Mouse (Mus musculus): ENCODE measurements at regions not wholly inside any gene's neighbourhood (a gene's known extent, or its start where the extent isn't known, plus 50 kb on each side); places are given as distances from the start of the nearest gene placed in this dataset.

GRCm38 (mm10) chr6:101874894-101875293, 497.2 kb upstream of the Pdzrn3 start:
- Histone ChIP-seq H3ac (ENCODE audit: control insufficient read depth, insufficient read length, low read depth) (no peak overlapping the region), H3K36me3 (ENCODE audit: control insufficient read depth, insufficient read depth) (no peaks in the 10 kb centered on the region), H3K4me3 (ENCODE audit: insufficient read depth, poor library complexity, severe bottlenecking) (no peak overlapping the region), H3K27me3 (ENCODE audit: control insufficient read depth, insufficient read depth, insufficient read length) (no peaks in the 10 kb centered on the region), H3K79me3 (ENCODE audit: low read depth) (no peaks in the 10 kb centered on the region), H3K79me2 (ENCODE audit: control insufficient read depth, insufficient read depth) (no peaks in the 10 kb centered on the region)
- TF ChIP-seq CTCF (IDR thresholded peaks at IDR 0.05; ENCODE audit: control insufficient read depth, insufficient read depth, insufficient read length) (no peak), CEBPB (IDR thresholded peaks at IDR 0.05; ENCODE audit: low read depth) (no peak), MYOG (IDR thresholded peaks at IDR 0.05; ENCODE audit: control insufficient read depth, extremely low read depth, insufficient read length) (no peak)

- no peaks in the 10 kb centered on the region for H3K36me3 ChIP-seq (ENCODE audit: control insufficient read depth, insufficient read depth)
- H3K27me3 ChIP-seq (ENCODE audit: control insufficient read depth, insufficient read depth, insufficient read length) = no peaks in the 10 kb centered on the region
- H3K79me2 ChIP-seq (ENCODE audit: control insufficient read depth, insufficient read depth) = no peaks in the 10 kb centered on the region
- H3K79me3 ChIP-seq (ENCODE audit: low read depth) = no peaks in the 10 kb centered on the region
- H3ac ChIP-seq (ENCODE audit: control insufficient read depth, insufficient read length, low read depth) = no peak overlapping the region
- H3K4me3 ChIP-seq (ENCODE audit: insufficient read depth, poor library complexity, severe bottlenecking) = no peak overlapping the region
- TF ChIP-seq USF1 (IDR thresholded peaks at IDR 0.05; ENCODE audit: low read depth) = no peak
- TF ChIP-seq MYOD1 (IDR thresholded peaks at IDR 0.05; ENCODE audit: control insufficient read depth, insufficient read length, low read depth) = no peak
- no peak for TF ChIP-seq MYOG (IDR thresholded peaks at IDR 0.05; ENCODE audit: control insufficient read depth, extremely low read depth, insufficient read length)
- no peak for TF ChIP-seq CTCF (IDR thresholded peaks at IDR 0.05; ENCODE audit: control insufficient read depth, insufficient read depth, insufficient read length)
- no peak for TF ChIP-seq CEBPB (IDR thresholded peaks at IDR 0.05; ENCODE audit: low read depth)
- TF ChIP-seq FOSL1 (IDR thresholded peaks at IDR 0.05; ENCODE audit: insufficient read depth, low read length, poor library complexity, severe bottlenecking) = no peak
- no peak for TF ChIP-seq MAX (IDR thresholded peaks at IDR 0.05)
These were observed 481.2 kb upstream of the Pdzrn3 start for GRCm38 (mm10) chr6:101858895-101859294.

GRCm38 (mm10) chr6:101840695-101841094, 463.0 kb upstream of the Pdzrn3 start:
- no peak for TF ChIP-seq FOSL1 (IDR thresholded peaks at IDR 0.05; ENCODE audit: insufficient read depth, low read length, poor library complexity, severe bottlenecking)
- no peak for TF ChIP-seq CTCF (IDR thresholded peaks at IDR 0.05; ENCODE audit: control insufficient read depth, insufficient read depth, insufficient read length)
- TF ChIP-seq MYOG (IDR thresholded peaks at IDR 0.05; ENCODE audit: control insufficient read depth, extremely low read depth, insufficient read length) = no peak
- no peak for TF ChIP-seq CEBPB (IDR thresholded peaks at IDR 0.05; ENCODE audit: low read depth)
- TF ChIP-seq MAX (IDR thresholded peaks at IDR 0.05) = no peak
- TF ChIP-seq MYOD1 (IDR thresholded peaks at IDR 0.05; ENCODE audit: control insufficient read depth, insufficient read length, low read depth) = no peak
- no peak for TF ChIP-seq USF1 (IDR thresholded peaks at IDR 0.05; ENCODE audit: low read depth)
- Histone ChIP-seq H3K27me3 (ENCODE audit: control insufficient read depth, insufficient read depth, insufficient read length) (no peaks in the 10 kb centered on the region), H3ac (ENCODE audit: control insufficient read depth, insufficient read length, low read depth) (no peak overlapping the region), H3K79me2 (ENCODE audit: control insufficient read depth, insufficient read depth) (no peaks in the 10 kb centered on the region), H3K36me3 (ENCODE audit: control insufficient read depth, insufficient read depth) (no peaks in the 10 kb centered on the region), H3K4me3 (ENCODE audit: insufficient read depth, poor library complexity, severe bottlenecking) (no peak overlapping the region), H3K79me3 (ENCODE audit: low read depth) (no peaks in the 10 kb centered on the region)

GRCm38 (mm10) chr6:101837563-101837962, 459.9 kb upstream of the Pdzrn3 start:
- Histone ChIP-seq H3ac (ENCODE audit: control insufficient read depth, insufficient read length, low read depth) (no peak overlapping the region), H3K4me3 (ENCODE audit: insufficient read depth, poor library complexity, severe bottlenecking) (no peak overlapping the region), H3K27me3 (ENCODE audit: control insufficient read depth, insufficient read depth, insufficient read length) (no peaks in the 10 kb centered on the region), H3K79me3 (ENCODE audit: low read depth) (no peaks in the 10 kb centered on the region), H3K36me3 (ENCODE audit: control insufficient read depth, insufficient read depth) (no peaks in the 10 kb centered on the region), H3K79me2 (ENCODE audit: control insufficient read depth, insufficient read depth) (no peaks in the 10 kb centered on the region)
- TF ChIP-seq MYOD1 (IDR thresholded peaks at IDR 0.05; ENCODE audit: control insufficient read depth, insufficient read length, low read depth) (no peak), CEBPB (IDR thresholded peaks at IDR 0.05; ENCODE audit: low read depth) (no peak), CTCF (IDR thresholded peaks at IDR 0.05; ENCODE audit: control insufficient read depth, insufficient read depth, insufficient read length) (no peak), USF1 (IDR thresholded peaks at IDR 0.05; ENCODE audit: low read depth) (no peak), MAX (IDR thresholded peaks at IDR 0.05) (no peak), MYOG (IDR thresholded peaks at IDR 0.05; ENCODE audit: control insufficient read depth, extremely low read depth, insufficient read length) (no peak), FOSL1 (IDR thresholded peaks at IDR 0.05; ENCODE audit: insufficient read depth, low read length, poor library complexity, severe bottlenecking) (no peak)

- TF ChIP-seq MYOD1 (IDR thresholded peaks at IDR 0.05; ENCODE audit: control insufficient read depth, insufficient read length, low read depth) = no peak
- no peak for TF ChIP-seq MAX (IDR thresholded peaks at IDR 0.05)
- no peak for TF ChIP-seq CTCF (IDR thresholded peaks at IDR 0.05; ENCODE audit: control insufficient read depth, insufficient read depth, insufficient read length)
- TF ChIP-seq MYOG (IDR thresholded peaks at IDR 0.05; ENCODE audit: control insufficient read depth, extremely low read depth, insufficient read length) = no peak
- no peak for TF ChIP-seq CEBPB (IDR thresholded peaks at IDR 0.05; ENCODE audit: low read depth)
- no peak for TF ChIP-seq USF1 (IDR thresholded peaks at IDR 0.05; ENCODE audit: low read depth)
- TF ChIP-seq FOSL1 (IDR thresholded peaks at IDR 0.05; ENCODE audit: insufficient read depth, low read length, poor library complexity, severe bottlenecking) = no peak
- Histone ChIP-seq H3ac (ENCODE audit: control insufficient read depth, insufficient read length, low read depth) (no peak overlapping the region), H3K36me3 (ENCODE audit: control insufficient read depth, insufficient read depth) (no peaks in the 10 kb centered on the region), H3K27me3 (ENCODE audit: control insufficient read depth, insufficient read depth, insufficient read length) (no peaks in the 10 kb centered on the region), H3K4me3 (ENCODE audit: insufficient read depth, poor library complexity, severe bottlenecking) (no peak overlapping the region), H3K79me2 (ENCODE audit: control insufficient read depth, insufficient read depth) (no peaks in the 10 kb centered on the region), H3K79me3 (ENCODE audit: low read depth) (no peaks in the 10 kb centered on the region)
These were observed 416.3 kb upstream of the Pdzrn3 start for GRCm38 (mm10) chr6:101793986-101794385.

GRCm38 (mm10) chr6:101777864-101778263, 400.2 kb upstream of the Pdzrn3 start:
- no peaks in the 10 kb centered on the region for H3K36me3 ChIP-seq (ENCODE audit: control insufficient read depth, insufficient read depth)
- no peaks in the 10 kb centered on the region for H3K79me2 ChIP-seq (ENCODE audit: control insufficient read depth, insufficient read depth)
- no peaks in the 10 kb centered on the region for H3K27me3 ChIP-seq (ENCODE audit: control insufficient read depth, insufficient read depth, insufficient read length)
- H3K79me3 ChIP-seq (ENCODE audit: low read depth) = no peaks in the 10 kb centered on the region
- TF ChIP-seq MYOD1 (IDR thresholded peaks at IDR 0.05; ENCODE audit: control insufficient read depth, insufficient read length, low read depth) (no peak), MYOG (IDR thresholded peaks at IDR 0.05; ENCODE audit: control insufficient read depth, extremely low read depth, insufficient read length) (no peak), CTCF (IDR thresholded peaks at IDR 0.05; ENCODE audit: control insufficient read depth, insufficient read depth, insufficient read length) (no peak)
- no peak overlapping the region for H3K4me3 ChIP-seq (ENCODE audit: insufficient read depth, poor library complexity, severe bottlenecking)
- H3ac ChIP-seq (ENCODE audit: control insufficient read depth, insufficient read length, low read depth) = no peak overlapping the region
